Mouse (Mus musculus) adrenal gland, adult 2 months (tissue): ENCODE measurements around the gene Thsd4. TPM values are rescaled to one million over a fixed set of nuclear protein-coding genes. Genes with fewer than 3 reads are reported as not detected.

Source experiments
- DNase-seq: peaks from one replicate; pipeline ENCODE4 v3.0.0; 2021
- polyA plus RNA-seq: library from polyadenylated mRNA; depleted of rRNA; stranded (reverse); fragments of >200 nt; gene quantifications from 2 replicates; pipeline ENCODE4 v1.2.3, GENCODE M21; 2012
- total RNA-seq, 2 experiments: library from RNA; stranded (reverse); gene quantifications; 2 replicates each; pipeline ENCODE4 v1.2.3; 2021

Gene Thsd4
- total and polyA plus RNA-seq, 3 experiments: 2.4 to 5.0 (median 3.7) TPM

- peak; percentile 88 for DNase-seq
Measured at GRCm38 (mm10) chr9:60216029-60216428, 305.8 kb downstream of the Thsd4 start.

GRCm38 (mm10) chr9:60213111-60213510 is 308.7 kb downstream of the Thsd4 start:
- no peak for DNase-seq

GRCm38 (mm10) chr9:60208843-60209242 is 313.0 kb downstream of the Thsd4 start:
- peak; percentile 26 for DNase-seq

GRCm38 (mm10) chr9:60203141-60203540 is 318.7 kb downstream of the Thsd4 start:
- DNase-seq: no peak

GRCm38 (mm10) chr9:60200436-60200835 is 321.4 kb downstream of the Thsd4 start:
- DNase-seq: no peak

GRCm38 (mm10) chr9:60198530-60199200 is 323.2 kb downstream of the Thsd4 start:
- DNase-seq: no peak

GRCm38 (mm10) chr9:60195502-60195901 is 326.3 kb downstream of the Thsd4 start:
- DNase-seq: no peak

GRCm38 (mm10) chr9:60194905-60195304 is 326.9 kb downstream of the Thsd4 start:
- no peak for DNase-seq

- DNase-seq: peak; percentile 74
Measured at GRCm38 (mm10) chr9:60192321-60192720, 329.5 kb downstream of the Thsd4 start.

GRCm38 (mm10) chr9:60187437-60187836 is 334.4 kb downstream of the Thsd4 start:
- DNase-seq: peak; percentile 62

- no peak for DNase-seq
Measured at GRCm38 (mm10) chr9:60186948-60187347, 334.9 kb downstream of the Thsd4 start.

- DNase-seq: no peak
Measured at GRCm38 (mm10) chr9:60184083-60184482, 337.8 kb downstream of the Thsd4 start.

GRCm38 (mm10) chr9:60182371-60182770 is 339.5 kb downstream of the Thsd4 start:
- DNase-seq: peak; percentile 62

- DNase-seq: peak; percentile 82
Measured at GRCm38 (mm10) chr9:60180936-60181335, 340.9 kb downstream of the Thsd4 start.

GRCm38 (mm10) chr9:60180114-60180513 is 341.7 kb downstream of the Thsd4 start:
- no peak for DNase-seq

GRCm38 (mm10) chr9:60176311-60176710 is 345.5 kb downstream of the Thsd4 start:
- DNase-seq: no peak

- peak; percentile 25 for DNase-seq
Measured at GRCm38 (mm10) chr9:60172459-60173060, 349.3 kb downstream of the Thsd4 start.

GRCm38 (mm10) chr9:60166990-60167389 is 354.9 kb downstream of the Thsd4 start:
- no peak for DNase-seq

- no peak for DNase-seq
Measured at GRCm38 (mm10) chr9:60160855-60161254, 361.0 kb downstream of the Thsd4 start.

- no peak for DNase-seq
Measured at GRCm38 (mm10) chr9:60160194-60160593, 361.7 kb downstream of the Thsd4 start.

GRCm38 (mm10) chr9:60152990-60153389 is 368.9 kb downstream of the Thsd4 start:
- no peak for DNase-seq

- no peak for DNase-seq
Measured at GRCm38 (mm10) chr9:60151897-60152627, 369.8 kb downstream of the Thsd4 start.

- DNase-seq: no peak
Measured at GRCm38 (mm10) chr9:60150511-60150910, 371.3 kb downstream of the Thsd4 start.
